ENCODE assay signal across 13 mouse cellular contexts in genomic region chr5:141738725-141739124, GRCm38 (mm10).
DNase-seq lines count a peak whose midpoint lies in the region; ATAC-seq and TF ChIP-seq lines count a peak whose summit lies in the region.
"Had no signal": no experiment of that assay in that cellular context is flagged by ENCODE, and none has a peak within 500 bp of the region (broad histone marks: within the 10 kb centered on the region; RNA-seq: fewer than 3 reads in every experiment).

No protein-coding gene starts in this region.

- no peak for DNase-seq in forebrain, postnatal 0 days
- DNase-seq in forebrain, embryonic 10.5 days (ENCODE audit: extremely low spot score, low spot score), result no peak
- no peak for DNase-seq in liver, postnatal 0 days
- no peak for DNase-seq in liver, embryonic 11.5 days (ENCODE audit: low spot score)
- DNase-seq in ES-E14 (ENCODE audit: low read depth, low spot score), result peak; percentile 17
- DNase-seq in left cerebral cortex, adult 11 months (ENCODE audit: low spot score), result no peak
- DNase-seq in right cerebral cortex, adult 2 months (ENCODE audit: low spot score in 2 of 2), result no peak
- DNase-seq: embryo, embryonic 11 days; left cerebral cortex, postnatal 4 days had no signal

- no peak for TF ChIP-seq EP300 in liver, postnatal 0 days (IDR thresholded peaks at IDR 0.05; ENCODE audit: low read depth)

- H3K9me3 ChIP-seq in forebrain, postnatal 0 days (ENCODE audit: low read length), result no peaks in the 10 kb centered on the region
- peaks cover 6% of the 10 kb centered on the region; the same call in 1 of the 2 replicates for H3K9me3 ChIP-seq in forebrain, embryonic 10.5 days
- no peaks in the 10 kb centered on the region for H3K9me3 ChIP-seq in liver, postnatal 0 days (ENCODE audit: low read length)
- no peaks in the 10 kb centered on the region; the same call in 1 of the 2 replicates for H3K9me3 ChIP-seq in liver, embryonic 11.5 days (ENCODE audit: control insufficient read depth, low read length)
- H3K9me3 ChIP-seq in ES-E14 (ENCODE audit: control insufficient read depth, insufficient read depth, low read depth, low read length), result no peaks in the 10 kb centered on the region

- no peak overlapping the region for H3K27ac ChIP-seq in forebrain, postnatal 0 days (ENCODE audit: low read depth, low read length)
- no peak overlapping the region for H3K27ac ChIP-seq in forebrain, embryonic 10.5 days
- no peak overlapping the region for H3K27ac ChIP-seq in liver, postnatal 0 days (ENCODE audit: low read depth)
- H3K27ac ChIP-seq in liver, embryonic 11.5 days (ENCODE audit: low read depth, low read length), result no peak overlapping the region
- no peak overlapping the region for H3K27ac ChIP-seq in ES-E14 (ENCODE audit: insufficient read depth, low read depth, low read length, poor library complexity, severe bottlenecking)
- H3K27ac ChIP-seq in small intestine, adult 2 months (ENCODE audit: insufficient read depth, low read depth, low read length), result no peak overlapping the region
- H3K27ac ChIP-seq: macrophage had no signal

- H3K4me2 ChIP-seq in forebrain, postnatal 0 days (ENCODE audit: low read depth), result no peak overlapping the region
- H3K4me2 ChIP-seq in liver, postnatal 0 days (ENCODE audit: low read depth, low read length), result no peak overlapping the region
- no peak overlapping the region for H3K4me2 ChIP-seq in liver, embryonic 11.5 days

- 75% methylated on average over 5 of the region's 5 CpGs for WGBS in forebrain, postnatal 0 days
- 73% methylated on average over 5 of the region's 5 CpGs for WGBS in forebrain, embryonic 10.5 days
- WGBS in liver, postnatal 0 days (ENCODE audit: insufficient replicate concordance), result 60% methylated on average over 5 of the region's 5 CpGs
- WGBS in liver, embryonic 11.5 days, result 67% methylated on average over 5 of the region's 5 CpGs
- 67% methylated on average over 5 of the region's 5 CpGs for WGBS in small intestine, adult 2 months

- TF ChIP-seq POLR2A in small intestine, adult 2 months (IDR thresholded peaks at IDR 0.05; ENCODE audit: low read depth, low read length), result no peak

- in situ Hi-C loops in ES-E14 (cut with MboI; ENCODE audit: low sequenced_read_pairs in 2 of 2, unreplicated experiment in 2 of 2), result loop anchor here in 1 of 2 experiments (25.0 kb wide), 1 partner anchor 574 kb away; no protein-coding TSS in a partner anchor

- H3K4me1 ChIP-seq in forebrain, postnatal 0 days (ENCODE audit: insufficient read depth), result no peaks in the 10 kb centered on the region
- H3K4me1 ChIP-seq in forebrain, embryonic 10.5 days, result peaks cover 6% of the 10 kb centered on the region
- no peaks in the 10 kb centered on the region for H3K4me1 ChIP-seq in liver, postnatal 0 days (ENCODE audit: insufficient read depth)
- H3K4me1 ChIP-seq in liver, embryonic 11.5 days (replicated peaks; ENCODE audit: control insufficient read depth, insufficient read depth, low read length), result no peaks in the 10 kb centered on the region
- H3K4me1 ChIP-seq in ES-E14 (ENCODE audit: control insufficient read depth in 2 of 2, insufficient read depth in 2 of 2, low read length in 2 of 2, poor library complexity in 1 of 2), result no peaks in the 10 kb centered on the region
- no peaks in the 10 kb centered on the region for H3K4me1 ChIP-seq in small intestine, adult 2 months (ENCODE audit: control insufficient read depth, insufficient read depth, insufficient read length, low read length)

- H3K4me3 ChIP-seq in forebrain, postnatal 0 days (ENCODE audit: low read depth, low read length), result no peak overlapping the region
- H3K4me3 ChIP-seq in forebrain, embryonic 10.5 days, result no peak overlapping the region
- H3K4me3 ChIP-seq in liver, postnatal 0 days (ENCODE audit: low read depth, low read length), result no peak overlapping the region
- no peak overlapping the region for H3K4me3 ChIP-seq in liver, embryonic 11.5 days (ENCODE audit: low read depth, low read length)
- no peak overlapping the region for H3K4me3 ChIP-seq in ES-E14 (ENCODE audit: insufficient read depth in 1 of 2, low read depth in 1 of 2, low read length in 2 of 2, poor library complexity in 1 of 2, severe bottlenecking in 1 of 2)
- no peak overlapping the region for H3K4me3 ChIP-seq in small intestine, adult 2 months (ENCODE audit: low read depth, low read length)

- H3K36me3 ChIP-seq in forebrain, postnatal 0 days (ENCODE audit: insufficient read depth), result no peaks in the 10 kb centered on the region
- H3K36me3 ChIP-seq in forebrain, embryonic 10.5 days (replicated peaks), result no peaks in the 10 kb centered on the region
- H3K36me3 ChIP-seq in liver, postnatal 0 days (replicated peaks; ENCODE audit: insufficient read depth, low read length), result no peaks in the 10 kb centered on the region
- no peaks in the 10 kb centered on the region for H3K36me3 ChIP-seq in liver, embryonic 11.5 days (ENCODE audit: control insufficient read depth, insufficient read depth, low read length)
- no peaks in the 10 kb centered on the region for H3K36me3 ChIP-seq in ES-E14 (ENCODE audit: control insufficient read depth, insufficient read depth, low read length, poor library complexity, severe bottlenecking)
- H3K36me3 ChIP-seq in small intestine, adult 2 months (ENCODE audit: control insufficient read depth, insufficient read depth, low read length), result no peaks in the 10 kb centered on the region

- ATAC-seq in forebrain, postnatal 0 days, result no peak
- ATAC-seq in liver, postnatal 0 days, result no peak
- ATAC-seq in liver, embryonic 11.5 days (replicated peaks; ENCODE audit: low FRiP score), result no peak
- ATAC-seq: activated CD4-positive, CD25-positive, alpha-beta regulatory T cell, adult 4 months; inflammation-experienced regulatory T-cells, adult 6 months had no signal

- no peaks in the 10 kb centered on the region for H3K27me3 ChIP-seq in forebrain, postnatal 0 days (ENCODE audit: insufficient read depth, low read length)
- no peaks in the 10 kb centered on the region for H3K27me3 ChIP-seq in forebrain, embryonic 10.5 days (ENCODE audit: poor library complexity, severe bottlenecking)
- H3K27me3 ChIP-seq in liver, postnatal 0 days (ENCODE audit: insufficient read depth, low read length), result no peaks in the 10 kb centered on the region
- H3K27me3 ChIP-seq in liver, embryonic 11.5 days (replicated peaks; ENCODE audit: control insufficient read depth, insufficient read depth, low read length), result no peaks in the 10 kb centered on the region
- no peaks in the 10 kb centered on the region for H3K27me3 ChIP-seq in small intestine, adult 2 months (ENCODE audit: control insufficient read depth, insufficient read depth, low read length)

- H3K9ac ChIP-seq in forebrain, postnatal 0 days, result no peak overlapping the region
- H3K9ac ChIP-seq in liver, postnatal 0 days (replicated peaks), result no peak overlapping the region
- no peak overlapping the region for H3K9ac ChIP-seq in liver, embryonic 11.5 days (ENCODE audit: low read depth, low read length)
- H3K9ac ChIP-seq in ES-E14 (ENCODE audit: insufficient read depth, low read depth, low read length, poor library complexity, severe bottlenecking), result no peak overlapping the region

- TF ChIP-seq CTCF in forebrain, postnatal 0 days (IDR thresholded peaks at IDR 0.05; ENCODE audit: low read depth), result 0 out of 2 replicates have a peak, but pooled peaks have one; percentile 29
- TF ChIP-seq CTCF in liver, postnatal 0 days (IDR thresholded peaks at IDR 0.05; ENCODE audit: low read depth), result peak; percentile 46
- TF ChIP-seq CTCF in small intestine, adult 2 months (IDR thresholded peaks at IDR 0.05; ENCODE audit: extremely low read depth, insufficient read length, insufficient replicate concordance, low read depth, low read length), result peak; percentile 32; the same call in 1 of the 2 replicates

TF ChIP-seq in ES-E14, 5 proteins besides CTCF, POLR2A, EP300 and RAD21:
- peak; percentile 23; the same call in 1 of the 2 replicates for TF ChIP-seq ZC3H11A (IDR thresholded peaks at IDR 0.05; ENCODE audit: borderline replicate concordance, low read depth, low read length)
- no peak for TF ChIP-seq CHD2 (IDR thresholded peaks at IDR 0.05; ENCODE audit: low read depth, low read length)
